Mouse (Mus musculus): ENCODE results near the gene Ppme1. TPM values are rescaled to one million over a fixed set of nuclear protein-coding genes. Genes with fewer than 3 reads are reported as not detected.

The Ppme1 gene
- polyA plus RNA-seq, 1 experiment from 2014 or later: 94.5 TPM

- Histone ChIP-seq H3K36me3 (ENCODE audit: control insufficient read depth, insufficient read depth, low read length) (no peaks in the 10 kb centered on the region), H3K4me3 (ENCODE audit: low read depth, low read length) (no peak overlapping the region), H3K4me1 (replicated peaks; ENCODE audit: control insufficient read depth, insufficient read depth, low read length) (peaks cover 2% of the 10 kb centered on the region; the same call in 1 of the 2 replicates), H3K27ac (ENCODE audit: low read depth, low read length) (no peak overlapping the region), H3K4me2 (ENCODE audit: low read depth, low read length, severe bottlenecking) (no peak overlapping the region), H3K9ac (ENCODE audit: low read length) (no peak overlapping the region), H3K27me3 (ENCODE audit: control insufficient read depth, insufficient read depth, low read length) (peaks cover 15% of the 10 kb centered on the region), H3K9me3 (ENCODE audit: control insufficient read depth, low read length) (no peaks in the 10 kb centered on the region)
- ATAC-seq (replicated peaks; ENCODE audit: low FRiP score) (no peak), DNase-seq (ENCODE audit: low spot score) (no peak)
- WGBS: 51% methylated on average over 3 of the region's 3 CpGs
These were observed 90.5 kb downstream of the Ppme1 start for GRCm38 (mm10) chr7:100281596-100281995.

- DNase-seq (ENCODE audit: low spot score): no peak
- no peak overlapping the region for H3K27ac ChIP-seq (ENCODE audit: low read depth, low read length)
- 0% methylated on average over 1 of the region's 1 CpGs for WGBS
These were observed 92.3 kb downstream of the Ppme1 start for GRCm38 (mm10) chr7:100279803-100280202.

More at GRCm38 (mm10) chr7:100279803-100280202, 92.3 kb downstream of the Ppme1 start:
- Histone ChIP-seq H3K4me2 (ENCODE audit: low read depth, low read length, severe bottlenecking) (no peak overlapping the region), H3K27me3 (ENCODE audit: control insufficient read depth, insufficient read depth, low read length) (peaks cover 2% of the 10 kb centered on the region; the same call in 1 of the 2 replicates), H3K9me3 (ENCODE audit: control insufficient read depth, low read length) (no peaks in the 10 kb centered on the region), H3K36me3 (ENCODE audit: control insufficient read depth, insufficient read depth, low read length) (no peaks in the 10 kb centered on the region), H3K4me3 (ENCODE audit: low read depth, low read length) (no peak overlapping the region), H3K9ac (ENCODE audit: low read length) (no peak overlapping the region), H3K4me1 (replicated peaks; ENCODE audit: control insufficient read depth, insufficient read depth, low read length) (no peaks in the 10 kb centered on the region; the same call in 1 of the 2 replicates)
- no peak for ATAC-seq (replicated peaks; ENCODE audit: low FRiP score)

Other genes starting within 250 kb of the Ppme1 start
- 20.4 and 22.5 TPM in 2 replicates for gene Lipt2, start 213.0 kb downstream of the Ppme1 start, polyA plus RNA-seq (2014; fragmentation: Nextera tagmentation; extraction: Ambion mirVana)
- 3.3 and 4.1 TPM in 2 replicates for gene Kcne3, start 195.8 kb downstream of the Ppme1 start, polyA plus RNA-seq (2014; fragmentation: Nextera tagmentation; extraction: Ambion mirVana)
- gene Pgm2l1, start 144.9 kb downstream of the Ppme1 start, polyA plus RNA-seq (2014; fragmentation: Nextera tagmentation; extraction: Ambion mirVana): 5.2 and 6.2 TPM in 2 replicates
- 5.6 and 6.8 TPM in 2 replicates for gene P4ha3, start 86.8 kb downstream of the Ppme1 start, polyA plus RNA-seq (2014; fragmentation: Nextera tagmentation; extraction: Ambion mirVana)
- gene C2cd3, start 74 bp downstream of the Ppme1 start, polyA plus RNA-seq (2014; fragmentation: Nextera tagmentation; extraction: Ambion mirVana): 46.9 and 48.8 TPM in 2 replicates
- not detected in 2 replicates for gene Ucp3, start 100.7 kb upstream of the Ppme1 start, polyA plus RNA-seq (2014; fragmentation: Nextera tagmentation; extraction: Ambion mirVana)
- gene Ucp2, start 121.0 kb upstream of the Ppme1 start, polyA plus RNA-seq (2014; fragmentation: Nextera tagmentation; extraction: Ambion mirVana): 79.7 and 90.4 TPM in 2 replicates
- gene Dnajb13, start 142.7 kb upstream of the Ppme1 start, polyA plus RNA-seq (2014; fragmentation: Nextera tagmentation; extraction: Ambion mirVana): 0.49 and 0.84 TPM in 2 replicates
- gene Coa4, start 164.8 kb upstream of the Ppme1 start, polyA plus RNA-seq (2014; fragmentation: Nextera tagmentation; extraction: Ambion mirVana): 18.2 and 18.6 TPM in 2 replicates
- 147 TPM in 2 replicates for gene Rab6a, start 235.1 kb upstream of the Ppme1 start, polyA plus RNA-seq (2014; fragmentation: Nextera tagmentation; extraction: Ambion mirVana)
- 52.2 and 58.6 TPM in 2 replicates for gene Mrpl48, start 236.0 kb upstream of the Ppme1 start, polyA plus RNA-seq (2014; fragmentation: Nextera tagmentation; extraction: Ambion mirVana)